Mouse (Mus musculus): ENCODE measurements around the gene Elavl1. TPM values are rescaled to one million over a fixed set of nuclear protein-coding genes. Genes with fewer than 3 reads are reported as not detected.

Elavl1 gene
- polyA plus RNA-seq, 1 experiment from 2014 or later, result 127 TPM

DNA sequence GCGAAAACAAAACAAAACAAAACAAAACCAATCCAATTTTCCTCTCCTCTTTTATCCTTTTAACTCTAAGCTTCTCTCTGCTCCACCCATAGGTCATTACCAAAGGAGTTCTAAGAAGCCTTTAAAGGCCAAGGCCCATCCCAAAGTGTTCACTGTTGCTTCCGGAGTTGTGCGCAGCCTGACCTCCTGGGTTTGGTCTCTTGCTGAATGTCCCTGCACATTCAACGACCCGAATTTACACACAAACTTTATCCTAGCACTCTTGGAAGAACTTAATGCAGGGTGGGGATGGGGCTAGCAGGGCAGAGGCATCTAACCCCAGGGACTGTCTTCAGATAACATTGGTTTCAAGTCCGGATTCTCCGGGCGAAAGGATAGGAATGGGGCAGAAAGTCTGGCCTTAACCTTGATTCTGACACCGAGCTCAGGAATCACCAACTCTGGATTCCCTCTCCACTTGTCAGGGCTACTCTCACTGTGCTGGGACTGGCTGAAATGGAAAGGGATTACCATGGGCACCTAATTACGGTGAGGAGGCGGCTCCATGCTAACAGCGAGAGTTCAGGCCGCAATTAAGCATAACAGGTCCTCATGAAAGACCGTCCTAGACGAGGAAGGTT is 87.3 kb downstream of the Elavl1 start:
- WGBS, result 18% methylated on average over 15 of the region's 15 CpGs
- Histone ChIP-seq H3K36me3 (peaks cover 23% of the 10 kb centered on the region), H3K4me2 (peak overlapping the region; percentile 69), H3K27me3 (peaks cover 14% of the 10 kb centered on the region), H3K4me1 (replicated peaks) (peaks cover 38% of the 10 kb centered on the region), H3K27ac (peak overlapping the region; percentile 95), H3K9me3 (no peaks in the 10 kb centered on the region), H3K9ac (peak overlapping the region; percentile 81), H3K4me3 (peak overlapping the region; percentile 77)
- ATAC-seq (ENCODE audit: low FRiP score), result no peak

Other genes starting within 250 kb of the Elavl1 start
- gene Cd209f, start 219.6 kb downstream of the Elavl1 start, polyA plus RNA-seq (2015; fragmentation: Nextera tagmentation; extraction: Ambion mirVana), result not detected in 2 replicates
- gene Cd209g, start 191.3 kb downstream of the Elavl1 start, polyA plus RNA-seq (2015; fragmentation: Nextera tagmentation; extraction: Ambion mirVana), result not detected in 2 replicates
- gene Evi5l, start 158.8 kb downstream of the Elavl1 start, polyA plus RNA-seq (2015; fragmentation: Nextera tagmentation; extraction: Ambion mirVana), result 93.5 and 93.7 TPM in 2 replicates
- 40.2 and 47.7 TPM in 2 replicates for gene Prr36, start 108.0 kb downstream of the Elavl1 start, polyA plus RNA-seq (2015; fragmentation: Nextera tagmentation; extraction: Ambion mirVana)
- gene Lrrc8e, start 98.6 kb downstream of the Elavl1 start, polyA plus RNA-seq (2015; fragmentation: Nextera tagmentation; extraction: Ambion mirVana), result not detected in 2 replicates
- gene Map2k7, start 86.7 kb downstream of the Elavl1 start, polyA plus RNA-seq (2015; fragmentation: Nextera tagmentation; extraction: Ambion mirVana), result 28.5 and 30.8 TPM in 2 replicates
- gene Gm49320, start 86.5 kb downstream of the Elavl1 start, polyA plus RNA-seq (2015; fragmentation: Nextera tagmentation; extraction: Ambion mirVana), result 1.00 and 1.7 TPM in 2 replicates
- 5.0 and 5.2 TPM in 2 replicates for gene Tgfbr3l, start 77.2 kb downstream of the Elavl1 start, polyA plus RNA-seq (2015; fragmentation: Nextera tagmentation; extraction: Ambion mirVana)
- gene Snapc2, start 72.3 kb downstream of the Elavl1 start, polyA plus RNA-seq (2015; fragmentation: Nextera tagmentation; extraction: Ambion mirVana), result 62.1 and 65.2 TPM in 2 replicates
- gene Ctxn1, start 66.1 kb downstream of the Elavl1 start, polyA plus RNA-seq (2015; fragmentation: Nextera tagmentation; extraction: Ambion mirVana), result 281 and 287 TPM in 2 replicates
- 41.5 and 42.6 TPM in 2 replicates for gene Timm44, start 49.5 kb downstream of the Elavl1 start, polyA plus RNA-seq (2015; fragmentation: Nextera tagmentation; extraction: Ambion mirVana)
- gene Ccl25, start 203 bp downstream of the Elavl1 start, polyA plus RNA-seq (2015; fragmentation: Nextera tagmentation; extraction: Ambion mirVana), result 22.3 and 24.9 TPM in 2 replicates
- 40.5 and 40.6 TPM in 2 replicates for gene Cers4, start 167.6 kb upstream of the Elavl1 start, polyA plus RNA-seq (2015; fragmentation: Nextera tagmentation; extraction: Ambion mirVana)